Mouse (Mus musculus) heart, embryonic 11.5 days (tissue): ENCODE results near the gene Rhox2g. TPM values are rescaled to one million over a fixed set of nuclear protein-coding genes. Genes with fewer than 3 reads are reported as not detected.

Experiments
- polyA plus RNA-seq: library from polyadenylated mRNA; unstranded; fragments of >200 nt; fragmentation: Nextera tagmentation; extraction: Ambion mirVana; gene quantifications from 2 replicates; pipeline ENCODE4 v1.2.1, GENCODE M21; 2014

Rhox2g gene
- polyA plus RNA-seq, 1 experiment from 2014 or later, result not detected

Other genes with a start within 250 kb of the Rhox2g start
- gene Rhox2b, start 231.4 kb downstream of the Rhox2g start, polyA plus RNA-seq, result not detected in 2 replicates
- gene Rhox4b, start 211.0 kb downstream of the Rhox2g start, polyA plus RNA-seq, result not detected in 2 replicates
- gene Rhox2c, start 189.8 kb downstream of the Rhox2g start, polyA plus RNA-seq, result not detected in 2 replicates
- gene Rhox3c, start 184.9 kb downstream of the Rhox2g start, polyA plus RNA-seq, result not detected in 2 replicates
- gene Rhox4c, start 163.1 kb downstream of the Rhox2g start, polyA plus RNA-seq, result not detected in 2 replicates
- not detected in 2 replicates for gene Rhox2d, start 150.0 kb downstream of the Rhox2g start, polyA plus RNA-seq
- gene Rhox4d, start 129.1 kb downstream of the Rhox2g start, polyA plus RNA-seq, result not detected in 2 replicates
- not detected in 2 replicates for gene Rhox2e, start 113.0 kb downstream of the Rhox2g start, polyA plus RNA-seq
- not detected in 2 replicates for gene Rhox3e, start 101.5 kb downstream of the Rhox2g start, polyA plus RNA-seq
- gene Rhox4e, start 86.1 kb downstream of the Rhox2g start, polyA plus RNA-seq, result not detected in 2 replicates
- gene Rhox2f, start 72.1 kb downstream of the Rhox2g start, polyA plus RNA-seq, result not detected in 2 replicates
- gene Rhox3f, start 62.5 kb downstream of the Rhox2g start, polyA plus RNA-seq, result not detected in 2 replicates
- not detected in 2 replicates for gene Rhox4f, start 35.8 kb downstream of the Rhox2g start, polyA plus RNA-seq
- gene Rhox3g, start 14.9 kb downstream of the Rhox2g start, polyA plus RNA-seq, result not detected in 2 replicates
- gene Rhox4g, start 7.9 kb upstream of the Rhox2g start, polyA plus RNA-seq, result not detected in 2 replicates
- gene Rhox3h, start 25.3 kb upstream of the Rhox2g start, polyA plus RNA-seq, result not detected in 2 replicates
- not detected in 2 replicates for gene Rhox2h, start 29.8 kb upstream of the Rhox2g start, polyA plus RNA-seq
- gene Rhox5, start 161.4 kb upstream of the Rhox2g start, polyA plus RNA-seq, result 13.7 and 16.5 TPM in 2 replicates
- gene Rhox6, start 183.4 kb upstream of the Rhox2g start, polyA plus RNA-seq, result not detected in 2 replicates
- gene Rhox7a, start 188.2 kb upstream of the Rhox2g start, polyA plus RNA-seq, result not detected in 2 replicates
- gene Rhox8, start 235.5 kb upstream of the Rhox2g start, polyA plus RNA-seq, result not detected in 2 replicates